Mouse (Mus musculus) ovary, postnatal 36 days (tissue): ENCODE results near the gene 1810010D01Rik.

Experiments
- DNase-seq: peaks from one replicate; pipeline ENCODE4 v3.0.0; 2022; ENCODE audit warnings: low spot score, mixed read lengths

1810010D01Rik gene

DNA sequence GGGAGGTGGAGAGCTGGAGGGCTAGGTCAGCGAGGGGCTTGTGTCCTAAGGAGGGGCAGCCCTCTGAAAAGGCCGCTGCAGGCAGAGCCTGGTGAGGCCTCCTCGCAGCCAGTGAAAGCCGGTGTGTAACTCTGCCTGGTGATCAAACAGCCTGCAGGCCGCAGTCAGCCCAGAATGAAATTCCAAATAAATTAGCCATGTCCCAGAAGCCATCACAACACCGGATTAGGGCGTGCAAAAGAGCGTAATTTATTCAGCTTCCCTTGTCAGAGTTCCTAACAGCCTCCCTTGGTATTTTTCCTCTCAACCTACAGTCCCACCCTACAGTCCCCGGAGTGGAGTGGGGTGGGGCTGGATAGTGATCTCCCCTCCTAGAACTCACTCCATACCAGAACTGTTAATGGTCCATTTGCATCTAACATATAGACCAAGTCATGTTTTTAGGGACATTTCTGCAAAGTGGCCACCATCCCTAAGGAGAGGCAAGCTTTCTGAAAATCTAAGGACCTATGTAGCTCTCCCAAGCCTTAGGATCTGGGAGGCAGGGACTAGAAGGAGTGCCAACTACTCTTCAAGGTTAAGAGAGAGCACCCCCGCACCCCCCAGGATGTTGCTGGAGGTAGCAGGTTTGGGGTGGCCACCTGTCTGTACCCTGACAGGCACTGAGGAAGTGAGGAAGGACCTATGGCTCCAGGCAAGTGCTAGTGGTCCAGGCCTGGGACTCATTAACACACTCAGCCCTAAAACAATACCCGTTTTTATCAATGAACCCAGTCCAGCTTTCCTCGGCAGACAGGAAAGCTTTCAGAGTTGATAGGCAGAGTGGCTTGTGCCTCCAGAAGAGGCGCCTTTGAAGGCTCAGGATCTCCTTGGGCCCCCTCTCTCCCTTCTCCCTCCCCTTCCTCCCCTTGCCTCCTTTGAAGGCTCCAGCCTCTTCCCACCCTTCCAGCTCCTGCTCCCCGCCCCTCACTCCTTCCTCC is 4.1 kb upstream of the 1810010D01Rik start:
- DNase-seq, result no peak

DNA sequence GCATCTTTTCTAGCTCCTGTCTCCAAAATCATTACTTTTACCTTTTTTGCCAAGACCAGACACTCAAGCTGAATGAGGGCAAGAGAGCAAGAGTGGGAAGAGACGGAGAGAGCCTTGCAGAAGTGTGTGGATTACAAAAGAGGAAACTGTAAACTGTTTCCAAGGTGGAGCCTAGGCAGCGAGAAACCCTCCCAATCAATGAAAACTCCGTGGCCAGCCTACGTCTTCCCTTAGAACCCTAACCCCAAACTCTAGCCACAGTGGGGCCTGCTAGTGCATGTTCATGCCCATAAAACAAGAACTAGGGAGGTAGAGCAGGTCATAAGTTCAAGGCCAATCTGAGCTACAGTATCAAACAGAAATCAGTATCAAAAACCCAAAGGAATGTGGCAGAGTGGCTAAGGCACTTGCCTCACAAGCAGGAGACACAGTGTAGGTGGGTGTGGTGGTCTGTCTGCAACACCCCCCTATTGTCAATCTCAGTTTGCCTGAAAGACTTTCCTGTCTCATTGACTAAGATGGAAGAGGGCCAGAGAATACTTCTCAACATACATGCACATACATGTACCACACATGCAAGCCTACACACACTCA is 2.7 kb upstream of the 1810010D01Rik start:
- DNase-seq, result no peak

DNA sequence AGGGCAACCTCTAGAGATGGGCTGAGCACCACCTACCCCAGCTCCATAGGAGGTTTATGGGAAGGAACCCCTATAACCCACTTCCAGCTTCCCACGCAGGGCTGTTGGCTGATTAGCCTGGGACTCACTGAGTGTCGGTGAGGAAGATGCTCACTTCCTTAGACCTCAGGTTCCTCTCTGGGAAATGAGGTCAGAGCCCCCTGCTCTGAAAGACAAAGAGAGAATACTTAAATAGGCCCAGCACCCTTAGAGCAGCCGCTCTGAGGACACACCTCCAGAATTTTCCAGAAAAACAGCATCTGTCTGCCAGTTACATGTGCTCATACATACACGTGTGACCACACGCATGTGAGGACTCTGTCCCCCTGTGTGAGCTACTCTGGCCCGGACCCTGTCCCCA is 1.1 kb downstream of the 1810010D01Rik start:
- DNase-seq, result no peak

DNA sequence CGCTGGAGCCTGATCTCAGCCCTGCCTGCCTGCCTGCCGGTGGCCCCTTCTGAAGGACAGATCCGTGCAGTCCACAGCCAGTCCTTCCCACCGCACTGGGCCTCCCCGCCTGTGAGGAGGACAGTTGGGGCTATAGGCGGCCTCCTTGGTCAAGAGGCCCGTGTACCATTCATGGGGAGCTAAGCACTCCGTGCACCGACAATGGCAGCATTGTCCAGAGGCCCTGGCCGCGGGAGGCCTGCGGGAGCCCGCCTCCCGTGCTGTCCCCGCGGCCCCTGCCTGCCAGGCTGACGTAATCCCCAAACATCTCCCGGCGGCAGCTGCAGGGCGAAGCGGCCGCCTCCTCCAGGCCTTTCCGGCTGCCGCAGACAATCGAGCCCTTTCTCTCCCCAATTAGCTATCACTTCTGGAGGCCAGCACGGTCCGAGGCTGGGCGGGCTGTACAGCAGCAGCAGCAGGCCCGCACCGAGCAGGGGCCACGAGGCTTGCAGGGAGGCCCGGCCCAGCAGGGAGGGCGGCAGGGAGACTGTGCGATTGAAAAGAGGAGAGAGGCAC is 1.8 kb downstream of the 1810010D01Rik start:
- peak; percentile 73 for DNase-seq

DNA sequence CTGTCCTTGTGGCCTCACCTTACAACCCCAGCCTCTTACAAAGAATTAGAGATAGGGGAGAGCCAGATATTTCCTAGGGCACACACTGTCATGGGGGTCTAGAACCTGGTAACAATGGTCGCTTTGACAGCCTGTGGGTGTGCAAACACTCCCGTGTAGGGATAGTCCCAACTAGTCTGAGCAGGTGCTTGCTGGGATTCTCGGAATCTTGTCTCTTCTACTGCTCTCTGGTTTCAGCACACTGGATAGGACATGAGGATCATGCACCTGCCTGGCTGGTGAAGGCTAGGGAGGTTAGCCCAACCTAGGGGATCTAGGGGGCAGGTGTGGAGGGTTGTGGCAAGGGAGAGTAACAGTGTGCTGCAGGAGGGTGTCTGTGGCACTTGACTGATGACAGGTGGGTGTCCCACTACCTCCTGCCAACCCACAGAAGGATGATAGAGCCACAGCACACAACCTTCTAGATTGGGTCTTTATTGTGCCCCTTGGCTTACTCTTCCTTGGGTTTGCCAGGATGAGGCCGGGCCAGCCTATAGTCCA is 2.5 kb downstream of the 1810010D01Rik start:
- no peak for DNase-seq

DNA sequence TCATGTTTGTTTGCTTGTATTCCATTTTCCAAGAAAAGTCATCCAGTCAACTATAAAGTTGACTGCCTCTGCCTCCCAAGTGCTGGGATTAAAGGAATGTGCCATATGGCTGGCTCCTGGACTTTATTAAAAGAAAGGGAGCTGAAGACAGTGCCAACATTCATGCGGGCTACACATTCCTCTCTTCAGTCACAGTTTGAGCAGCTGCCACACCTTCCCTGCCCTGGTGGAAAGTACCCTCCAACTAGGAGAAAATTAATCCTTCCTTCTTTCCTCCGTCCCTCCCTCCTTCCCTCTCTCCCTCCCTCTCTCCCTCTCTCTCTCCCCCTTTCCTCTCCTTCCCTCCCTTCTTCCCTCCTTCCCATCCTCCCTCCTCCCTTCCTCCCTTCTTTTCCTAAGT is 8.2 kb downstream of the 1810010D01Rik start:
- DNase-seq, result no peak

DNA sequence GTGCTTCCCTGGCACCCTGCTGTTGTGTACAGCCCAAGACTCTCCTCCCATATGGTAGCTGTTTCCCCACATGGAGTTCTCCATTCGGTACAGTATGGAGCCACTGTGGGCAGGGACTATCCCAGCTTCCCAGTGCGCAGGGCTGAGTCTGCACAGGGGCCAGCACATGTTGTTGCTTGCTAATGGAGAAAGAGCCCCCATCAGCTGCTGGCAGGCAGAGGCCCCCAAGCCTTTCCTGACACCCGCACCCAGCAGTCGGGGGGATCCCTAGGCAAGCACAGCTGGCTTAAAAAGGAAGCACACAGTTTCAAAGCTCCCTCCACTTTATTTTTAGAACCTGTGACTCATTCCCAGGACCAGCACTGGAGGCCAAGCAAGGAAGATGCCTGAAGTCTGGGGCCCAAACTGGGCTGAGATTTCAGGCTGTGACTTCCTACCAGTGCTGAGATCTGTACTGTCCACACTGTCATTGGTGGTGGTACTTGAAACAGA is 9.7 kb downstream of the 1810010D01Rik start:
- no peak for DNase-seq

DNA sequence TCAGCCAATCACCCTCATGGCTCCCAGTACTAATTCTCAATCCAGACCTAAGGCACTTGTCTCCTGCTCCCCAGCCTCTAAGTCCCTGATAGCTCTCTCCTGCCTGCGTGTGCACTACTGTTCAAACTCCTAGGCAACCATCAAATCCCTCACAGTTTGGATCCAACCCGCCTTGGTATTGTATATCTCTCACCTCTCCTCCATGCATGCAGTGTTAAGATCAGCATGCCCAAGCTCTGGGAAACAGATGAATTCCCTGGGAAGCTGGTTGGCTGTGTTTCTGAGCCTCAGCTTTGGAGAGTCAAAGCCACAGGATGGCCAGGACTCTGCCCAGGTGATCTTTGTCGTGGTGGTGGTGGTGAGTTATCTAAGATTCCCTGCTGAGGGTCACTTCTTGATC is 10.2 kb downstream of the 1810010D01Rik start:
- no peak for DNase-seq

DNA sequence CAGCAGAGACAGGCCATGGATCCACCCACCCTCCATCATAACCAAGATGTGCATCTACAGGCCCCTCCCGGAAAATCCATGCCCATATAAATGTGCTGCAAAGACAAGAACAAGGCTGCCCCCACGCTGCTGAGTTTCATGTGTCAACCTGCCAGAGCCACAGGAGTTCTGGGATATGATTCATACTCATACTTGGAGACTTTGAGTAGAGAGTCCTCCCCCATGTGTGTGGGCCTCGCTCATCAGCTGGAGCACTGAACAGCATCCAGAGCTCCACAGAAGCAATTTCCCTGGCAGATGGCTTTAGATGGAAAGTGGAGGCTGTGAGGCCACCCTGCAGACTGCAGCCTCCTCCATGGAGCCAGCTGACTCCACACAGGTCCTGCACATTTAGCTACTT is 10.9 kb downstream of the 1810010D01Rik start:
- no peak for DNase-seq

DNA sequence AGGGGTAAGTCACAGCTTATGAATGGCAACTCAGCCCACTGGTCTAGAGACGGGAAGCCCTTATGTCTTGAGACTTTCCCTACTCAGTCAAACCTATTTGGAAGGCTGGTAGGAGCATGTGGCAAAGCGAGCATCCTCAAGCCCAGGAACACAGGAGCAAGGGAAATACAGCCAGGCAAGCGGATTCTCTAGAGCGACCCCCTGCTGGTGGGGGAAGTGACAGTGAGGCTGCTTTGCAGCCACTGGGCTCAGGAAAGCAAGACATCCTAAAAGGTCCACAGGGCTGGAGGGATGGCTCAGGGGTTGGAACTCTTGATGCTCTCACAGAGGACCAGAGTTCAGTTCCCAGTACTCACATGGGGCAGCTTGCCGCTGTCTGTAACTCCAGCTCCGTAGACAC is 11.6 kb downstream of the 1810010D01Rik start:
- no peak for DNase-seq

DNA sequence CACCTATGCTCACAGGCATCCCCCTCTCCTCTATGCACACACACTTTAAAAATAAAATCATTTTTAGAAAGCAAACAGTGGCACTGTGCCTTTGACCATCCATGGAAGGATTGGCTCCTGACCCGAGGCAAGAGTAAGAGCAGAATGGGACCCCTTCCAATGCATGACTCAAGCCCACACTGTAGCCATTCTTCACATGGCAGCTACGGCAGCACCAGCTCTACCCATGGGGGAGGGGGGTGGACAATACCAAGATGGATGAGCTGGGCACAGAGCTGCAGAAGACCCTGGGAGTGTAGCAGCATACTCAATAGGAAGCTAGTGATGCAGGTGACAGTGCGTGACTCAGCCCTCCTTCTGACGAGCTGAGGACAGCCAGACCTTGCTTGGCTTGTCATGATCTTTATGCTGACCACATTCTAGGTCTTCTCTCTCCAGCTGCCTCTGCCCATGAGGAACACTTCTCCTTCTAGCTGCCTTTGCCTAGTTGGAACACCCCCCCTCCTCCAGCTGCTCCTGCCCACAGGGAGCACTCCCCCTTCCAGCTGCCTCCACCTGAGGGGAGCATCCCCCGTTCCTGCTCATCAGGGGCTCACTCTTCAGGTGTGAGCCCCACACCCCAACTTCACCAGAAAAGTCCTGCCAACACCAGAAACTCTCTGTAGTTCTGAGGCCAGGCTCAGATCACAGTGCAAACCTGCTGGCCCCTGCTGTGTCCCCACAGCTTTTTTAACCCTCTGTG is 12.6 kb downstream of the 1810010D01Rik start:
- DNase-seq, result no peak

DNA sequence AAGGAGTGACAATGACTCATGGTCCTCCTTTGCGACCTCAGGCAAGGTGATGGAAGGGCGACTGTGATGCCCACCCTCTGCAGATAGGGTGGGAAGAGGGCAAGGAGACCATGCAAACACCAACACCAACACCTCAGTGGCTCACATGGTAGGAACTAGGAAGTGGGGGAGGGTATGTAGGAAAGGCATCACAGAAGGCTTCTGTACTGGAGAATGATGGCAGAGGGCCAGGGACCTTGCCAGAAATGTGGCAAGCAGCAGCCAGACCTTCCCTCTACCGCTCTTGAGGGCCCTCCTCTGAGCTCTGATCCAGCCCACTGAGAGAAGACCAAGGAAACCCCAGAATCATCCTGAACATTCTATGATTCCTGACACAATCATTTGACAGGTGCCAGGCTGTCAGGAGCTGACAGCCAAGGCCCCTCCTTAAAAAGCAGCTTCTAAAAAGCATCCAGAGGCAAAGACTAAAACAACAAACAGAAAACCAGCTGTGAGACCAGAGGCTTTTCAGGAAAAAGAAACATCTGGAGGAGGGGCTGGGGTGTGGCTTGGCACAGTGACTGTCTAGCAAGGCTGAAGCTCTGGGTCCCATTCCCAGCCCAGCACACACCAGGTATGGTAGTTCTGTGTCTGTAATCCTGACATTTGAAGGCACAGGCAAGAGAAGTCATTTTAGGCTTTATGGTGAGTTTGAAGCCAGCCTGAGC is 13.3 kb downstream of the 1810010D01Rik start:
- peak; percentile 44 for DNase-seq

DNA sequence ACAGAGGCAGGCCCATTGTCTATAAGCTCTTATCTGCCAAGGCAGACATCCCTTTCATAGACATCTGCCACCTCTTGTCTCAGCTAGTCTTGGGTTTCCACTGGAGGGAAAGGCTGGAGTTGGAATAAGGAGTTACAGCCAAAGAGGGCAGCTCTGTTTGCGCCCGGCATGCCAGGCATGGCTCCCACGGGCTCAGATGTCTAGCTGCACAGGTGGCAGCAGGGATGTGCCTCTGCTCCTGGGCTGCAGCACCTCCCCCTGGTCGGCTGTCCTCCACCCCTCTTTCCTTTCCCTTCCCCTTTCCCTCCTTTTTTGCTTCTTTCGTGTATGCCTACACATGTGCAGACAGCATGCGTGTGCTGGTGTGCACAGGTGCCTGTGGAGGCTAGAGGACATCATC is 15.1 kb downstream of the 1810010D01Rik start:
- DNase-seq, result no peak

DNA sequence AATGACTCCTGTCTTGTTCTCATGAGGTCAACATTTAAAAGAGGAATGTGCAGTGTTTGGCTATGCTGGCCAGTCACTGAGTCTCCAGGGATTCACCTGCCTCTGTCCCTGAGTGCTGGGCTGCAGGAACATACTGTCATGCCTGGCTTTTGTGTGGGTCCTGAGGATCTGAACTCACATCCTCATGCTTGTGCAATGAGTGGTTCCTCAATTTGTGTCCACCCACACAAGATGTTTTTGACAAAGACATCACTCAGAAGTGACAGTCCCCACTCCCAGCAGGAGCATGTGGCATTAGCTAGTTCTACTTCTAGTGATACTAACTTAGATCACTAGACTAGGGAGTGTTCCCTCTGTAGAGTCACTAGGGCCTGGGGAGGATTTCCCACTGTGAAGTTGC is 17.4 kb downstream of the 1810010D01Rik start:
- no peak for DNase-seq

DNA sequence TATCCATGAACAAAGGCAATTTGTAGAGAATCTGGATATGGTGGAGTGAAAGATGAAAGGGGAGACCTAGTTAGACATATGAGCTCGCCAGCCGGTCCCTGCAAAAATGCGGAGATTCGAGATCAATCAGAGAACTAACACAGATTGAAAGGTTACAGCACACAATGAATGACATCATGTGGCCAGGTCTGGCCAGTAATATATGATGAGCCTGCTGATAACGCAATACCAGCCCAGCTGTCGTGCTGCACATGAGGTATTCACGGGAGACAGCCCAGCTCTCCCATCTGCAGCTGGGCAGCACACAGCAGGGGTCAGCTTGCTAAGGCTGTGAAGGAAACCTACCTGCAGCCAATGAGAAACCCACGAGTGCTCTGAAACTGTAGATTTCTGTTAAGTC is 18.6 kb downstream of the 1810010D01Rik start:
- no peak for DNase-seq

DNA sequence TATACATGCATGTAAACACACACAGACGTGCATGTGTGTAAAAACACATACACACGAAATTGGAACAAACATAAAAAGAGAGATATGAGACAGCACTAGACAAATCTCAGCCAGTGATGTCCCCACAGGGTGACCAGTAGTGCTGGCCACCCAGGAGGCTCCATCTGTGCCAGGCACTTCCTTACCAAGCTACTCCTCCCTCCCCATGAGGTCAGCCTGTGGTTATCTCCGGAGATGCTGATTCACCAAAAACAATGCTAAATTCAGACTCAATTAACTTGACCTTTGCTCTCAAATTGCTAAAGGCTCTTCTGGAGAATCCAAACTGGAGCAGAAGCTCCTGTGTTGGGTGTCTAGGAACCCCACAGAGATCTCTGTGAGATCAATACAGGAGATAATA is 20.1 kb downstream of the 1810010D01Rik start:
- no peak for DNase-seq

DNA sequence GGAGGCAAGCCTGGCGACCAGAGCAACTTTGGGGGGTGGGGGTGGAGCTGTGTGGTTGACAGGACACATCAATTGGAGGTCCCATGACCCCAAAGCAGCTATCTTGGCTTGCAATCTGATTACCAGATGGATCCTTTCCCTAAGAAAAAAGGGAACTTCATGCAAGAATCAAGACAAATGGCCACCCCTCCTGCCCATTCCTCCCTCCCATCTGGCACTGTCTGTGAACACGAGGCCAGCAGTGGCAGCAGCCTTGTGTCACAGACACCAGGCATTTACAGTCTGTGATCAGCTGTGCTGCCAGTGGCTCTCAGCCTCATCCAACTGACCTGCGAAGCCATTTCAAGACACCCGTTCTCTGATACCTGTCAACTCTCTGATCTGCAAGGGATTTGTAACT is 25.5 kb downstream of the 1810010D01Rik start:
- DNase-seq, result no peak

DNA sequence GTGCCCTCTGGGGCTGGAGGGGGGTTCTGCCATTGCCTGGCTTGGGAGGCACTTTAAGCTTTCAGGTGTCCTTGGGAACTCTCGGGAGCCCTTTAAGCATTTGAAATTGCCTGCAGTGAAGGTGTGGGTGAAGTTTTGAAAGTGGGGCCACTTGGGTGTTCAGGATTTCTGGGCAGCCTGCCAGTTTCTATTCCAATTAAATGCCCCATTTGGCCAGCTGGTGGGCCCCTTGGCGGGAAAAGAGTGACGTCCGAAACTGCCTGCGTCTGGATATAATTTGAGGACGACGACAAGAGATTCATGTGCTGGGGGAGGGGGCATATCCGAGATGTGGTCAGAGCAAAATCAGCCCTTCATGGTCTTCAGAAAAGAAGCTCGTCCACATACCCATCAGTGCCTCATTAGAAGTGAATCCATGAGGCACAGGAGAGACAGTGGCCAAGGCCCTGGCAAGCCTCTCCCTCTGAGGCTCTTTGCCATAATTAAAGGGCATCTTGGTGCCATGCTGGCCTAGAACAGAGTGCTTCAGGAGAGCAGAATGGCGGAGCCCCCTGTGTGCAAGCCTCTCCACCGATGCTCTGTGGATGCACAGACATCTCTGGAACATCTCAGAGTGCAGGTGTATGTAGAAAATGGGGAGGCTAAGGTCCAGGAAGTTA is 26.4 kb downstream of the 1810010D01Rik start:
- no peak for DNase-seq

DNA sequence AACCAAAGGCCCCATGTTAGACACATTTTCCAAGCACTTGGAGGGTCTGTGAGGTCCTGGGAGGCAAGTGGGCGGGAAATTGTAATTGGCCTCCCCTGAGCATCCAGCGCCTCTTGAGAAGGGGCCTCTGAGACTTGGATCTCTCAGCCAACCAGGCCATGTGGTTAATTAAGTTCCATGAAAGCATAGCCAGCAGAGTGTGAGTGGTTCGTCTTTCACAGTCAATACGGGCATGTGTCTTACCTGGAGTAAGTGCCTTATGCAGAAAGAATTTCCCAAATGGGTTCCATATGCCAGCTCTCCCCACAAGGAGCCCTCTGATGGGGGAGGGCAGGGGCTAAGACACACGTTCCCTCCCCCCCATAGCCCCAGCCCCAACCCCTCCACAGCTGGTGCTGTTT is 28.2 kb downstream of the 1810010D01Rik start:
- DNase-seq, result no peak

DNA sequence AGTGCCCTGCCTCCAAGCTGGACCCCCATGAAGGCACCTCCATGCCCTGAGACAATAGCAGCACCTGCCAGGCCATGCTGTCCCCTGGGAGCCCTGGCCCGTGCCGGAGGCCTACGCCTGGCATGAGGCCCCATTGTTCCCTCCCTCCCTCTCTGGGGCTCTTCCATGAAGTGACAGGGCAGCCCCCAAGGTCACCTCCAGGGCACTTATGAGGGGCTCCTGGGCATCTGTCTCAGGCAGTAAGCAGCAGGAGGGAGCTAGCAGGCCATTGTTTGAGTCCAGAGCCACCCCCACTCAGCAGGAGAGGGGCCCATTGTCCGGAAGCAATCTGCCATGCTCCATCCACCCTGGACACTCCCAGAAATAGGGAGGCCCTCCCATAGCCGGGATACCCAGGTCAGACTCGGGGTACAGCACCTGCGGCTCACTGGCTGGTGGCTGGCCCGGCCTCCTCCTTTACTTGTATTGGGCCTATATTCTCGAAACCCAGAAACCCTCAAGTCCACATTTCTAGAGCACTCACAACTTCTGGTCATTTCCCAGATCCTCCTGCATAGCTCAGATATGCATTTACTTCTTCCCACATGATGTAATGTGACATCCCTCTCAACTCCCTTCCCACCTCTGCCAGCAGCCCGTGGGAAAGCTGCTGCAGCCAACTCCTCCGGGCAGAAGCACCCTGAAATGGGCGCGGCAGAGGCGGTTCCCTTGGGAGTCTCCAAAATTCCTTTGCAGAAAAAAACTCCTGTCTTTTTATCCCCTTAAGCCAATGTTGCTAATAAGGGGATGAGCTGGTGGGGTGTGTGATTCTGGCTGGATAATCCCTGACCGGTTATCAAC is 30.9 kb downstream of the 1810010D01Rik start:
- DNase-seq, result no peak
